Mouse (Mus musculus): ENCODE measurements around the gene Tpst2. TPM values are rescaled to one million over a fixed set of nuclear protein-coding genes. Genes with fewer than 3 reads are reported as not detected.
A peak's percentile ranks its signal among the peaks of the same experiment; 100 is the strongest.

Tpst2 gene
- polyA plus RNA-seq, 1 experiment from 2014 or later = 29.2 TPM

GRCm38 (mm10) chr5:112320936-112321335 lies 44.4 kb downstream of the Tpst2 start:
- Histone ChIP-seq H3K36me3 (ENCODE audit: control insufficient read depth, insufficient read depth, low read length) (no peaks in the 10 kb centered on the region), H3K4me2 (replicated peaks; ENCODE audit: low read depth) (no peak overlapping the region), H3K4me1 (replicated peaks; ENCODE audit: control insufficient read depth, insufficient read depth) (peaks cover 6% of the 10 kb centered on the region), H3K9ac (ENCODE audit: low read length) (no peak overlapping the region), H3K27me3 (ENCODE audit: control insufficient read depth, insufficient read depth, low read length) (no peaks in the 10 kb centered on the region), H3K4me3 (ENCODE audit: low read depth, low read length) (no peak overlapping the region), H3K27ac (replicated peaks) (no peak overlapping the region), H3K9me3 (ENCODE audit: control insufficient read depth, low read length) (no peaks in the 10 kb centered on the region)
- WGBS = 65% methylated on average over 6 of the region's 6 CpGs
- ATAC-seq (ENCODE audit: low FRiP score, low TSS enrichment) (no peak), DNase-seq (ENCODE audit: low spot score) (no peak)
- TF ChIP-seq CTCF (IDR thresholded peaks at IDR 0.05; ENCODE audit: low read depth) (no peak), EP300 (optimal IDR thresholded peaks at IDR 0.05) (no peak)

GRCm38 (mm10) chr5:112321376-112321775 lies 44.9 kb downstream of the Tpst2 start:
- H3K27me3 ChIP-seq (ENCODE audit: control insufficient read depth, insufficient read depth, low read length) = no peaks in the 10 kb centered on the region
- ATAC-seq (ENCODE audit: low FRiP score, low TSS enrichment) = no peak
- H3K4me3 ChIP-seq (ENCODE audit: low read depth, low read length) = no peak overlapping the region
- DNase-seq (ENCODE audit: low spot score) = no peak
- H3K9me3 ChIP-seq (ENCODE audit: control insufficient read depth, low read length) = no peaks in the 10 kb centered on the region
- H3K4me1 ChIP-seq (replicated peaks; ENCODE audit: control insufficient read depth, insufficient read depth) = peaks cover 6% of the 10 kb centered on the region
- H3K4me2 ChIP-seq (replicated peaks; ENCODE audit: low read depth) = no peak overlapping the region
- TF ChIP-seq CTCF (IDR thresholded peaks at IDR 0.05; ENCODE audit: low read depth) = no peak
- TF ChIP-seq EP300 (optimal IDR thresholded peaks at IDR 0.05) = no peak
- 64% methylated on average over 4 of the region's 4 CpGs for WGBS
- H3K36me3 ChIP-seq (ENCODE audit: control insufficient read depth, insufficient read depth, low read length) = no peaks in the 10 kb centered on the region
- no peak overlapping the region for H3K27ac ChIP-seq (replicated peaks)
- H3K9ac ChIP-seq (ENCODE audit: low read length) = no peak overlapping the region

GRCm38 (mm10) chr5:112323246-112323645 lies 46.8 kb downstream of the Tpst2 start:
- peaks cover 9% of the 10 kb centered on the region for H3K4me1 ChIP-seq (replicated peaks; ENCODE audit: control insufficient read depth, insufficient read depth)
- ATAC-seq (ENCODE audit: low FRiP score, low TSS enrichment) = no peak
- H3K4me3 ChIP-seq (ENCODE audit: low read depth, low read length) = no peak overlapping the region
- no peak for DNase-seq (ENCODE audit: low spot score)
- no peaks in the 10 kb centered on the region for H3K36me3 ChIP-seq (ENCODE audit: control insufficient read depth, insufficient read depth, low read length)
- 79% methylated on average over 6 of the region's 6 CpGs for WGBS
- H3K9me3 ChIP-seq (ENCODE audit: control insufficient read depth, low read length) = no peaks in the 10 kb centered on the region
- no peak for TF ChIP-seq EP300 (optimal IDR thresholded peaks at IDR 0.05)
- TF ChIP-seq CTCF (IDR thresholded peaks at IDR 0.05; ENCODE audit: low read depth) = no peak
- H3K27ac ChIP-seq (replicated peaks) = no peak overlapping the region
- H3K4me2 ChIP-seq (replicated peaks; ENCODE audit: low read depth) = no peak overlapping the region
- H3K27me3 ChIP-seq (ENCODE audit: control insufficient read depth, insufficient read depth, low read length) = no peaks in the 10 kb centered on the region
- H3K9ac ChIP-seq (ENCODE audit: low read length) = no peak overlapping the region

- peak overlapping the region; percentile 27 for H3K4me3 ChIP-seq (ENCODE audit: low read depth, low read length)
- WGBS = 16% methylated on average over 24 of the region's 24 CpGs
- no peaks in the 10 kb centered on the region for H3K9me3 ChIP-seq (ENCODE audit: control insufficient read depth, low read length)
- H3K36me3 ChIP-seq (ENCODE audit: control insufficient read depth, insufficient read depth, low read length) = peaks cover 10% of the 10 kb centered on the region
- peaks cover 9% of the 10 kb centered on the region for H3K4me1 ChIP-seq (replicated peaks; ENCODE audit: control insufficient read depth, insufficient read depth)
- peak overlapping the region; percentile 41; the same call in 1 of the 2 replicates for H3K9ac ChIP-seq (ENCODE audit: low read length)
- DNase-seq (ENCODE audit: low spot score) (peak; percentile 71), ATAC-seq (ENCODE audit: low FRiP score, low TSS enrichment) (peak; percentile 69)
- H3K4me2 ChIP-seq (replicated peaks; ENCODE audit: low read depth) = peak overlapping the region; percentile 70
- H3K27me3 ChIP-seq (ENCODE audit: control insufficient read depth, insufficient read depth, low read length) = no peaks in the 10 kb centered on the region
- peak overlapping the region; percentile 84 for H3K27ac ChIP-seq (replicated peaks)
- TF ChIP-seq CTCF (IDR thresholded peaks at IDR 0.05; ENCODE audit: low read depth) = no peak
- no peak for TF ChIP-seq EP300 (optimal IDR thresholded peaks at IDR 0.05)
Observed at GRCm38 (mm10) chr5:112324637-112325545, 48.4 kb downstream of the Tpst2 start.

- WGBS = 8% methylated on average over 48 of the region's 48 CpGs
- peak; percentile 43 for TF ChIP-seq CTCF (IDR thresholded peaks at IDR 0.05; ENCODE audit: low read depth)
- no peak for TF ChIP-seq EP300 (optimal IDR thresholded peaks at IDR 0.05)
- H3K9ac ChIP-seq (ENCODE audit: low read length) = peak within 1 kb of the TSS; percentile 85
- DNase-seq (ENCODE audit: low spot score) (peak; percentile 96), ATAC-seq (ENCODE audit: low FRiP score, low TSS enrichment) (peak; percentile 92)
- H3K36me3 ChIP-seq (ENCODE audit: control insufficient read depth, insufficient read depth, low read length) = peaks cover 13% of the 10 kb centered on the region
- H3K27me3 ChIP-seq (ENCODE audit: control insufficient read depth, insufficient read depth, low read length) = no peaks in the 10 kb centered on the region
- peak within 1 kb of the TSS; percentile 70 for H3K4me2 ChIP-seq (replicated peaks; ENCODE audit: low read depth)
- no peaks in the 10 kb centered on the region for H3K9me3 ChIP-seq (ENCODE audit: control insufficient read depth, low read length)
- peak within 1 kb of the TSS; percentile 97 for H3K4me3 ChIP-seq (ENCODE audit: low read depth, low read length)
- peak within 1 kb of the TSS; percentile 84 for H3K27ac ChIP-seq (replicated peaks)
- peaks cover 9% of the 10 kb centered on the region for H3K4me1 ChIP-seq (replicated peaks; ENCODE audit: control insufficient read depth, insufficient read depth)
Observed at GRCm38 (mm10) chr5:112325546-112326445, 49.3 kb downstream of the Tpst2 start, which contains the start of gene Tfip11. TSS of gene Tfip11 (plus strand) at chr5:112326358.
